Mouse (Mus musculus) MEL (cell line): ENCODE results near the gene Glod4.

Experiments used
- CTCF ChIP-seq, 3 experiments: IDR thresholded peaks in 2 of 3; conservative IDR thresholded peaks in 1 of 3; 2 replicates each; pipeline ENCODE4 v1.5.1; 2011 to 2012; ENCODE audit warnings: low read length in 3 of 3, low read depth in 2 of 3, mild to moderate bottlenecking in 2 of 3, improper control_type of control experiment in 1 of 3, inconsistent platforms in 1 of 3, mixed read lengths in 1 of 3, moderate library complexity in 1 of 3; ENCODE audit not compliant: control insufficient read depth in 1 of 3, insufficient read depth in 1 of 3, poor library complexity in 1 of 3, severe bottlenecking in 1 of 3
- EP300 ChIP-seq, 2 experiments: IDR thresholded peaks; 2 replicates each; pipeline ENCODE4 v1.6.1; 2011; ENCODE audit warnings: improper control_type of control experiment in 2 of 2, low read length in 2 of 2, low read depth in 1 of 2, mild to moderate bottlenecking in 1 of 2
- GABPA ChIP-seq: IDR thresholded peaks from 2 replicates; pipeline ENCODE4 v1.6.1; 2012; ENCODE audit warnings: low read depth, mild to moderate bottlenecking, inconsistent platforms, low read length, improper control_type of control experiment, moderate library complexity
- POLR2A ChIP-seq, 2 experiments: IDR thresholded peaks; 2 replicates each; pipeline ENCODE4 v1.6.1; 2011 to 2012; ENCODE audit warnings: low read length in 2 of 2, mild to moderate bottlenecking in 2 of 2, control low read depth in 1 of 2, improper control_type of control experiment in 1 of 2, low read depth in 1 of 2, moderate library complexity in 1 of 2; ENCODE audit not compliant: control insufficient read depth in 1 of 2, insufficient read depth in 1 of 2, poor library complexity in 1 of 2
- RAD21 ChIP-seq: IDR thresholded peaks from 2 replicates; pipeline ENCODE4 v1.6.1; 2011; ENCODE audit warnings: mild to moderate bottlenecking, low read depth, low read length, improper control_type of control experiment
- ZNF384 ChIP-seq: IDR thresholded peaks from 2 replicates; pipeline ENCODE4 v1.6.1; 2012; ENCODE audit warnings: low read depth, mild to moderate bottlenecking, inconsistent platforms, low read length, improper control_type of control experiment

- TF ChIP-seq RAD21 (peak; percentile 89), POLR2A (IDR thresholded peaks at IDR 0.05; ENCODE audit: control insufficient read depth in 1 of 2, insufficient read depth in 1 of 2, low read depth in 1 of 2, low read length in 2 of 2, poor library complexity in 1 of 2) (no peak), ZNF384 (no peak), EP300 (IDR thresholded peaks at IDR 0.05; ENCODE audit: low read depth in 1 of 2, low read length in 2 of 2) (no peak), CTCF (IDR thresholded peaks at IDR 0.05 in 2 of 3, conservative IDR thresholded peaks at IDR 0.05 in 1 of 3; ENCODE audit: control insufficient read depth in 1 of 3, insufficient read depth in 1 of 3, low read depth in 2 of 3, low read length in 3 of 3, poor library complexity in 1 of 3, severe bottlenecking in 1 of 3) (peak; percentile 84 to 90 (median 88)), GABPA (no peak)
These were observed 9.8 kb upstream of the Glod4 start for GRCm38 (mm10) chr11:76253145-76253917.
